Mouse (Mus musculus): ENCODE data around the gene Gcsh. TPM values are rescaled to one million over a fixed set of nuclear protein-coding genes. Genes with fewer than 3 reads are reported as not detected.

Gene Gcsh
- total and polyA plus RNA-seq, 3 experiments: 77.1 to 137 TPM; not detected in 1

DNA sequence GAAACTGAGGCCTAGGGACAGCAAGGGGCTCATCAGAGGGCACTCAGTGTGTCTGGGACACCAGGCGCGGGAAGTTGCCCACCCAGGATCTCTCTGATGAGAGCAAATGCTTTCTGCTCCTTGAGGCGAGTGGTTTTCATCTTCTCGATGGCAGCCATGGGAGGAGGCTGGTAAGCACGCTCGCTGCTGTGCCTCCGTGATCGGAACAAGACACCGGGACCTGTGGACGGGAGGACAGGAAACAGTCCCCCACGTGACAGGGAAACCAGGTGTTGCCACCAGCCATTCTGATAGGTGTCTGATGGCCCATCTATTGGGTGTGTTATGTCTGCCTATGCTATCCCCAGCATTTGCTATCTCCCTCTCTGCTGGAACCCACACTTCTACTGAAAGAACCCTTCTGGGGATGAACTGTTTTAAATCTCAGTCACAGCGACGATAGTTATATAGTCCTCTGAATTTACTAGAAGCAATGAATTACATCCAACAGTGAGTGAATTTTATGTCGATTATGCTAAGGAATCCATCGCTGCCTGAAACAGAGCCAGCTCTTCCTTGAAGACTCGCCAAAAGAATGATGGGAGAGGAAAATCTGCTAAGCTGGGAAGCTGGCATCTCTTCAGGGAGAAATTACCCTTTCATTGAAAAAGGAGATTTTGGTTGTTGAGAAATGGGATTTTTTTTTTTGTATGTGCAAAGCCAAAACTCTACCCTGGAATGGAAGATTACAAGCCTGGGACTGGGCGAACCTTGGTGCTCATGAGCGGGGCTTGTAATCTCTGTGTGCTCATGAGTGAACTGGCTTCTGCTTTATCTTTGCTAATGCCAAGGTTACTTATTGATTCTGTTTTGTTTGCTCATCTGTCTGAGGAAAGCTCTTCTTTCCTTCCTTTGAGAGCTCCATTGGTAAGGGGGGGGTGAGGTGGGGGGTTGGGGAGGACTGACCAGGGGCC, 26.3 kb upstream of the Gcsh start:
- no peaks in the 10 kb centered on the region; a peak in 1 of 4 replicates for H3K36me3 ChIP-seq (ENCODE audit: control insufficient read depth in 1 of 2, insufficient read depth in 2 of 2, low read length in 2 of 2)
- no peaks in the 10 kb centered on the region for H3K9me3 ChIP-seq (replicated peaks; ENCODE audit: insufficient read depth, low read length)
- no peaks in the 10 kb centered on the region for H3K79me2 ChIP-seq (ENCODE audit: control insufficient read depth, insufficient read depth, low read length, poor library complexity)
- no peak for TF ChIP-seq POLR2A (IDR thresholded peaks at IDR 0.05; ENCODE audit: control insufficient read depth in 1 of 2, insufficient read depth in 1 of 2, low read depth in 1 of 2, low read length in 2 of 2, poor library complexity in 1 of 2)
- no peak for TF ChIP-seq MXI1 (IDR thresholded peaks at IDR 0.05; ENCODE audit: low read depth, low read length)
- no peak for TF ChIP-seq EP300 (IDR thresholded peaks at IDR 0.05; ENCODE audit: low read depth in 1 of 2, low read length in 2 of 2)
- no peak for TF ChIP-seq KAT2A (conservative IDR thresholded peaks at IDR 0.05; ENCODE audit: low read depth, low read length)
- no peak overlapping the region for H3K4me3 ChIP-seq (ENCODE audit: control insufficient read depth in 1 of 2, insufficient read depth in 1 of 2, low read depth in 2 of 2, low read length in 2 of 2)
- H3K27ac ChIP-seq (ENCODE audit: control insufficient read depth, low read depth, low read length): no peak overlapping the region
- H3K9ac ChIP-seq (ENCODE audit: control insufficient read depth, low read depth, low read length, poor library complexity, severe bottlenecking): no peak overlapping the region
- H3K27me3 ChIP-seq (ENCODE audit: control insufficient read depth in 1 of 2, insufficient read depth in 2 of 2, low read length in 2 of 2): 0 out of 4 replicates have a peak, but pooled peaks cover 0 to 1% of the 10 kb centered on the region in 2 experiments
- no peak for DNase-seq (ENCODE audit: low read depth, low spot score)
- H3K4me1 ChIP-seq (ENCODE audit: control insufficient read depth in 1 of 2, insufficient read depth in 2 of 2, low read length in 2 of 2): peaks cover 0 to 8% of the 10 kb centered on the region in 2 experiments; a peak in 2 of 4 replicates

DNA sequence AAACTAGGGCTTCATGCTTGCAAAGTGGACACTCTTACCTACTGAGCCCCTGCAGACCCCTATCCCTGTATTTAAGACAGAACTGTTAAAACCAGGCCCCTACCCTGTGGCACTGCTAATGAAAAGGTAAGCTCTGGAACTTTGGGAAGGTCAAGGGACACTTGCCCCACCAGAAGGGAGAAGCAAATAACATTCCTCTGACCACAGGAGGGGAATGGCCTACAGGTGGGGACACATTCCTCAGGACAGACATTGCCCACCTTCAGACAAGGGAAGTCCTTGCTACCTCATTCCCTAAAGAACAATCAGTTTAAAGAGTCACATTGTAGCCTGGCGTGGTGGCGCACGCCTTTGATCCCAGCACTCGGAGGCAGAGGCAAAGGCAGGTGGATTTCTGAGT, 24.6 kb upstream of the Gcsh start:
- Histone ChIP-seq H3K36me3 (ENCODE audit: control insufficient read depth in 1 of 2, insufficient read depth in 2 of 2, low read length in 2 of 2) (no peaks in the 10 kb centered on the region; a peak in 1 of 4 replicates), H3K27ac (ENCODE audit: control insufficient read depth, low read depth, low read length) (no peak overlapping the region), H3K4me3 (ENCODE audit: control insufficient read depth in 1 of 2, insufficient read depth in 1 of 2, low read depth in 2 of 2, low read length in 2 of 2) (no peak overlapping the region), H3K4me1 (ENCODE audit: control insufficient read depth in 1 of 2, insufficient read depth in 2 of 2, low read length in 2 of 2) (peaks cover 0 to 8% of the 10 kb centered on the region in 2 experiments; a peak in 2 of 4 replicates), H3K9ac (ENCODE audit: control insufficient read depth, low read depth, low read length, poor library complexity, severe bottlenecking) (no peak overlapping the region), H3K79me2 (ENCODE audit: control insufficient read depth, insufficient read depth, low read length, poor library complexity) (no peaks in the 10 kb centered on the region), H3K9me3 (replicated peaks; ENCODE audit: insufficient read depth, low read length) (no peaks in the 10 kb centered on the region), H3K27me3 (ENCODE audit: control insufficient read depth in 1 of 2, insufficient read depth in 2 of 2, low read length in 2 of 2) (0 out of 4 replicates have a peak, but pooled peaks cover 0 to 1% of the 10 kb centered on the region in 2 experiments)
- no peak for TF ChIP-seq TBP (IDR thresholded peaks at IDR 0.05; ENCODE audit: low read depth, low read length)
- TF ChIP-seq GABPA (IDR thresholded peaks at IDR 0.05; ENCODE audit: low read depth, low read length): no peak
- no peak for TF ChIP-seq MAX (IDR thresholded peaks at IDR 0.05; ENCODE audit: low read length)
- no peak for TF ChIP-seq GATA1 (IDR thresholded peaks at IDR 0.05; ENCODE audit: low read depth, low read length)
- no peak for TF ChIP-seq RAD21 (IDR thresholded peaks at IDR 0.05; ENCODE audit: low read depth, low read length)
- TF ChIP-seq JUND (IDR thresholded peaks at IDR 0.05; ENCODE audit: low read depth, low read length): no peak
- TF ChIP-seq BHLHE40 (IDR thresholded peaks at IDR 0.05; ENCODE audit: borderline replicate concordance, low read depth, low read length): no peak
- no peak for TF ChIP-seq USF1 (IDR thresholded peaks at IDR 0.05; ENCODE audit: low read depth, low read length)
- TF ChIP-seq ZMIZ1 (IDR thresholded peaks at IDR 0.05; ENCODE audit: low read depth, low read length): no peak
- no peak for TF ChIP-seq ZKSCAN1 (IDR thresholded peaks at IDR 0.05; ENCODE audit: low read depth, low read length)
- no peak for TF ChIP-seq E2F4 (IDR thresholded peaks at IDR 0.05; ENCODE audit: borderline replicate concordance, low read depth, low read length)
- TF ChIP-seq SIN3A (IDR thresholded peaks at IDR 0.05; ENCODE audit: low read length): no peak
- DNase-seq (ENCODE audit: low read depth, low spot score): no peak

All from MEL (cell line).